Mouse (Mus musculus): Measurements from ENCODE around the gene Bag3. TPM values are rescaled to one million over a fixed set of nuclear protein-coding genes. Genes with fewer than 3 reads are reported as not detected.
"Not testable (repeated sequence)": the region's sequence is repeated elsewhere in the genome, so short reads cannot be mapped to it uniquely, and the experiment has no call there.

Bag3 gene
- polyA plus RNA-seq, 1 experiment from 2014 or later: 3.6 TPM

DNA sequence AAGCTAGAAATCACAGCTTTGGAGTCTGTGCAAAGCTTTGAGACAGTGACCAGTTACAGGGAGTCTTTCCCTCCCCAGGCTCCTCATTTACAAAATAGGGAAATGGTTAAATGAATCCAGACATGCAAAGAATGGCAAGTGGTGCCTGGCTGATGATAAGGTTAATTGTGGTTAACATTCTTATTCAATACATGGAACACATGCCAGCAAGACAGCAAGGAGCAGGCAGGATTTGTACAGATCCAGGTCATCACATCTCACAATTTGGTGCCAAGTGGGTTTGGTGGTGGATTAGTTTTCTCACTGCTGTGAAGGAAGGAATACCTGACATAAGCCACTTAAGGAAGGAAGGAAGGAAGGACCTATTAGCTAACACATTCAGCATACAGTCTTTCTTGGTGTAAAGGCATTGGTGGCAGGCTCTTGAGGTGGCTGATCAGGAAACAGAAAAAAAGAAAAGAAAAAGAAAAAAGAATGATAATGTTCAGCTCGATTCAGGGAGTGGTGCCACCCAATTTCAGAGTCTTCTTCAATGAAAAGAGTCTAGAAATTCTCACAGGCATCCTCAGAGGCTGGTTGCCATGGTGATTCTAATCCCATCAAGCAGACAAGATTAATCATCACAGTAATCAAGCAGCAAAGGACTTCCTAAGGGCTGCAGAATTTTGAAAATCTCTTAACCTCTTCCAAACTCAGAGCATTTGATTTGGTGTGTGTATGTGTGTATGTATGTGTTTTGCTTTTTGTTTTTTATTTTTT is 27.1 kb downstream of the Bag3 start:
- Histone ChIP-seq H3K4me3 (no peak overlapping the region), H3K9me3 (no peaks in the 10 kb centered on the region), H3K27ac (replicated peaks) (peak overlapping the region; percentile 76), H3K27me3 (no peaks in the 10 kb centered on the region), H3K4me2 (no peak overlapping the region), H3K9ac (peak overlapping the region; percentile 28; the same call in 1 of the 2 replicates), H3K4me1 (replicated peaks) (peaks cover 20% of the 10 kb centered on the region), H3K36me3 (0 out of 2 replicates have a peak, but pooled peaks cover 3% of the 10 kb centered on the region)
- WGBS: 17% methylated on average over 1 of the region's 1 CpGs
- ATAC-seq (ENCODE audit: low read depth): no peak

DNA sequence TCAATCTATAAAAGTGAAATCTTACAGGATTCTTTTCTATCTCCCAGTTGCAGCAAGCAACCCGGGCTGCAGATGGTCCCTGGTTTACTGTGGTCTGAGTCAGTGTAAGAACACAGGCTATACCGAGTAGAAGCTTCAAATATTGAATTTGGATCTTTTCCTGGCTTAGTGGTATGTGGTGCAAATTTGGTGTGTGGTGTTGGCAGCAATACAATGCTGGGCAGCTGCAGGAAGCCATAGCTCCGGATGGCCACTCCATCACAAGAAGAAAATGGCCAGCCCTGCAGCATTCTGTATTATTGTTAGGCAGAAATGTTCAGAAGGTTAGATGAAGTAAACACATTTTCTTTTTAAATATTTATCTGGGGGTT is 27.7 kb downstream of the Bag3 start:
- H3K27ac ChIP-seq (replicated peaks): peak overlapping the region; percentile 76
- H3K4me2 ChIP-seq: no peak overlapping the region
- WGBS: 51% methylated on average over 3 of the region's 3 CpGs
- H3K9me3 ChIP-seq: no peaks in the 10 kb centered on the region
- H3K9ac ChIP-seq: no peak overlapping the region
- no peaks in the 10 kb centered on the region for H3K27me3 ChIP-seq
- H3K4me3 ChIP-seq: no peak overlapping the region
- 0 out of 2 replicates have a peak, but pooled peaks cover 3% of the 10 kb centered on the region for H3K36me3 ChIP-seq
- H3K4me1 ChIP-seq (replicated peaks): peaks cover 20% of the 10 kb centered on the region
- no peak for ATAC-seq (ENCODE audit: low read depth)

DNA sequence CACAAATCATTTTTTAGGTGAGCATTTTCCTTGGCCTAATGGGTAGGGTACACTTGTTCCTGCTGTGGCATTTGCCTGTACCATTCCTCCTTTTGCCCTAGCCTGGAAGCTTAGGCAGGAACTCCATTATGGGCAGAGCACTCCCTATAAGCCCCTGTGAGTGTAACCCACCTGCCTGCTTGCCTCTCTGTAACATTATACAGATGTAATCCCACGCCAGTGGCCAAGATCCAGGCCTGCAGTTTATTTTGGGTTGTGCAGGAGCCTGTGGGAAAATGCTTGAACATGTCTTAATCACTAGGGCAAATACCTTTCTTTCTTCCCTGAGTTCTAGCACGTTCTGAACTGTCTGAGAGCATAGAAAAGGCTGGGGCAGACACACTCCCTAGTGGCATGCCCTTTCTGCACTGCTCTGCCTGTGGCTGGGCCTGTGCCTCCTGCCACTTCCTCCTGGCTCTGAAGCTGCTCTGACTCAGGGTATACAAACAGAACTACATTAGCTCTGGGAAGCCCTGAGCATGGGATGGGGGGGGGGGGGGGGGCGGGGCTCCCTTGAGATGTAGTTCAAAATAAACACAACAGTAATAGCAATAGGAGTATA is 29.8 kb downstream of the Bag3 start:
- 53% methylated on average over 3 of the region's 3 CpGs for WGBS
- Histone ChIP-seq H3K27me3 (no peaks in the 10 kb centered on the region), H3K9ac (no peak overlapping the region), H3K4me2 (no peak overlapping the region), H3K9me3 (no peaks in the 10 kb centered on the region), H3K4me3 (no peak overlapping the region), H3K4me1 (replicated peaks) (peaks cover 20% of the 10 kb centered on the region), H3K36me3 (no peaks in the 10 kb centered on the region), H3K27ac (replicated peaks) (no peak overlapping the region)
- ATAC-seq (ENCODE audit: low read depth): no peak

DNA sequence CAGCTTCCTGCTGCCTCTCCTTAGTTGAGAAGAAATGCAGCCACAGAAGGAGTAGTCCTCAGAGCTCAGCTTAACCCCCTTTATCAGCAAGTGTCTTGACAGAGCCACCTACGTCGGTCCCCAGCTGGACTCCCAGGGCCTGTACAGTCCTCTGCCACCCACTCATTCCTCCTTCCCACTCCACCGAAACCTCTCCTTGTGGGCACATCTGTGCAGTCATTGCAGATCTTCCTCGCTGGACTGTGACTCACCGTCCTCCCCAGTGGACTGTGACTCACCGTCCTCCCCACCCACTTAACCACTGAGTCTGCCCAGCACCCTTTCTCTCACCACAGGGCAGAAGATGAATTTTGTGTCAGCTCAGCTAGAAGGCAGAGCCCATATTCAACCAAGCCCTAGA is 31.1 kb downstream of the Bag3 start:
- Histone ChIP-seq H3K4me1 (replicated peaks) (peaks cover 19% of the 10 kb centered on the region), H3K9ac (no peak overlapping the region), H3K27me3 (no peaks in the 10 kb centered on the region), H3K36me3 (no peaks in the 10 kb centered on the region), H3K9me3 (no peaks in the 10 kb centered on the region), H3K4me2 (no peak overlapping the region), H3K4me3 (no peak overlapping the region), H3K27ac (replicated peaks) (no peak overlapping the region)
- 85% methylated on average over 6 of the region's 6 CpGs for WGBS
- ATAC-seq (ENCODE audit: low read depth): no peak

DNA sequence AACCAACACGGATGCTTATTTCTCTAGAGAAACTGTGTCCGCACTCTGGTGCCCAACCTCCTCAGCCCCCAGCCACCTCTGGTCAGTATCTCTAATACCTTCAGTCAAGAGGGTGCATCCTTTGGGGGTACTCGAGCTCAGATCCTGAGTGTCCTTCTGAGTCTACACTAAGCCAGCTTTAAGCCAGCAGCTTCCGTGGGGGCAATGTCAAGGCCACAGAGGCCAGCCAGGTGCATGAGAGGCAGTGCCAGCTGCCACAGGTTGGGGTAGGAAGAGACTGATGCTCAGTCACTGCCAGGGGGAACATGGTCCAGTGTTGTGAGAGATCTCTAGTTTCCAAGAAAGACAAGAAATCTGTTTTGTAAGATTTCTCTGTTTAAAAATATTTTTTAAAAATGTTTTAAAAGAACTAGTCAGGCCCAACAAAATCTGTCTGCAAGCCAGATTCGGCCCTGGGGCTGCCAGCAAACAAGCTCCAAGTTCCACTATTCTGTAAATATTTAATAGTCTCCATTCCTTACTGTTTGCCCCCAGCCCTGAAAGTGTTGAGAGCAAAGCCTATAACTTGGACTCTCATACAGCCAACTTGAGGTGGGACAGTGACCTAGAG is 31.8 kb downstream of the Bag3 start:
- WGBS: 89% methylated on average over 5 of the region's 5 CpGs
- H3K4me3 ChIP-seq: no peak overlapping the region
- H3K9me3 ChIP-seq: no peaks in the 10 kb centered on the region
- H3K9ac ChIP-seq: no peak overlapping the region
- peaks cover 12% of the 10 kb centered on the region for H3K4me1 ChIP-seq (replicated peaks)
- no peak overlapping the region for H3K4me2 ChIP-seq
- H3K27ac ChIP-seq (replicated peaks): no peak overlapping the region
- no peak for ATAC-seq (ENCODE audit: low read depth)
- no peaks in the 10 kb centered on the region for H3K36me3 ChIP-seq
- H3K27me3 ChIP-seq: no peaks in the 10 kb centered on the region

DNA sequence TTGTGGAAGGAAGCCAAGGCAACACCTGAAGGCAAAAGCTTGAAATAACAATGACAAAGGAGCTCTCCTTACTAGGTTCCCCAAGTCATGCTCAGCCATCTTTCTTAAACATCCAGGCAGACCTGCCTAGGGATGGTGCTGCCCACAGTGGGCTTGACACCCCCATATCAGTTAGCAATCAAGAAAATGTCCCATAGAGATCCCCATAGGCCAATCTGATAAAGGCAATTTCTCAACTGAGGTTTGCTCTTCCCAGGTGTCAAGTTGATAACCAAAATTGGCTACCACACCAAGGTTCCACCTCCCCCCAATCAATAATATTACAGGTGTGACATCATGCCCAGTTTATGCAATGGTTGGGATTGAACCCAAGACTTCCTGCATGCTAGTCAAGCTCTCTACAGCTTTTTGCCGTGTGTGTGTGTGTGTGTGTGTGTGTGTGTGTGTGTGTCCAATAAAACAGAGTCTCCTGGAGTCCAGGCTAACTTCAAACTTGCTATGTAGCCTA is 33.6 kb downstream of the Bag3 start:
- H3K36me3 ChIP-seq: no peaks in the 10 kb centered on the region
- H3K27me3 ChIP-seq: no peaks in the 10 kb centered on the region
- no peak for ATAC-seq (ENCODE audit: low read depth)
- no peak overlapping the region for H3K4me3 ChIP-seq
- H3K27ac ChIP-seq (replicated peaks): no peak overlapping the region
- no peak overlapping the region for H3K9ac ChIP-seq
- no peak overlapping the region for H3K4me2 ChIP-seq
- H3K4me1 ChIP-seq (replicated peaks): no peaks in the 10 kb centered on the region
- WGBS: 78% methylated on average over 1 of the region's 1 CpGs
- no peaks in the 10 kb centered on the region for H3K9me3 ChIP-seq

DNA sequence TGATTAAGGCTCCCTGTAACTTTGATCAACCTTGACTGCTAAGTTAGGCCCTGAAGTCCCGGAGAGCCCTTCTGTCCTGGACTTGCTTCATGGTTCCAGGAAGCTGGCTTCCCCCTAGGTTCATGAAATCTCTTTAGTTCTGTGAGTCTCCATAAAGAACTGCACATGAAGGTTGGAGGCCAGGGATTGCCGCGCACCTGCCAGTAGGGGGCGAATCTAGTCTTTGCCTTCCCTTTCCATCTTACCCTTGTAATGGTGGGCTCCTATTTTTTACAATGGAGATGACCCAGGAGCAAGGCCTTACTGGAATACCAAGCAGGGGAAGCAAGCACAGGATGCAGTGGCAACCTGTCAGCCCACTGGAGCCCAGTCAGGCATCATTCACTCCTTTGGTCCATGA is 40.0 kb downstream of the Bag3 start:
- 48% methylated on average over 4 of the region's 4 CpGs for WGBS
- H3K9me3 ChIP-seq: no peaks in the 10 kb centered on the region
- no peaks in the 10 kb centered on the region for H3K27me3 ChIP-seq
- no peaks in the 10 kb centered on the region for H3K4me1 ChIP-seq (replicated peaks)
- H3K27ac ChIP-seq (replicated peaks): no peak overlapping the region
- H3K4me3 ChIP-seq: no peak overlapping the region
- no peak overlapping the region for H3K4me2 ChIP-seq
- H3K36me3 ChIP-seq: no peaks in the 10 kb centered on the region
- no peak overlapping the region for H3K9ac ChIP-seq
- no peak for ATAC-seq (ENCODE audit: low read depth)

DNA sequence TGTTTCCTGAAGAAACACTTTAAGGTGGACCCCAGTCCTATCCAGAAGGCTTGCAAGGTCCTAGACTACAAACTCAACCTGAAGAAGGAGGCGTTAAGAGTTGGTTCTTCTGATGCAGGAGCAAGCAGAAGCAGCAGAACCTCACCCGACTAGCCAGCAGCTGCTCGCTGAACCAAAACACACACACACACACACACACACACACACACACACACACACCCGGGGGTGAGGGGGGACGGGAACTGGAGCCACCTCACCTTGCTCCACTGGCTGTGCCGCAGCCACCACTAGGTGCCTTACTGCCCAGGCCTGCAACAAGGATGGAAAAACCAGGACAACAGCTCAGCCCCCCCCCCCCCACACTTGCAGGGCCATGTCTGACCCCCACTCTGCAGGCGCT is 42.9 kb downstream of the Bag3 start:
- WGBS: 80% methylated on average over 7 of the region's 7 CpGs
- Histone ChIP-seq H3K27ac (replicated peaks) (no peak overlapping the region), H3K36me3 (no peaks in the 10 kb centered on the region), H3K4me3 (no peak overlapping the region), H3K27me3 (no peaks in the 10 kb centered on the region), H3K9me3 (no peaks in the 10 kb centered on the region), H3K4me2 (no peak overlapping the region), H3K9ac (no peak overlapping the region), H3K4me1 (replicated peaks) (no peaks in the 10 kb centered on the region)
- no peak for ATAC-seq (ENCODE audit: low read depth)

DNA sequence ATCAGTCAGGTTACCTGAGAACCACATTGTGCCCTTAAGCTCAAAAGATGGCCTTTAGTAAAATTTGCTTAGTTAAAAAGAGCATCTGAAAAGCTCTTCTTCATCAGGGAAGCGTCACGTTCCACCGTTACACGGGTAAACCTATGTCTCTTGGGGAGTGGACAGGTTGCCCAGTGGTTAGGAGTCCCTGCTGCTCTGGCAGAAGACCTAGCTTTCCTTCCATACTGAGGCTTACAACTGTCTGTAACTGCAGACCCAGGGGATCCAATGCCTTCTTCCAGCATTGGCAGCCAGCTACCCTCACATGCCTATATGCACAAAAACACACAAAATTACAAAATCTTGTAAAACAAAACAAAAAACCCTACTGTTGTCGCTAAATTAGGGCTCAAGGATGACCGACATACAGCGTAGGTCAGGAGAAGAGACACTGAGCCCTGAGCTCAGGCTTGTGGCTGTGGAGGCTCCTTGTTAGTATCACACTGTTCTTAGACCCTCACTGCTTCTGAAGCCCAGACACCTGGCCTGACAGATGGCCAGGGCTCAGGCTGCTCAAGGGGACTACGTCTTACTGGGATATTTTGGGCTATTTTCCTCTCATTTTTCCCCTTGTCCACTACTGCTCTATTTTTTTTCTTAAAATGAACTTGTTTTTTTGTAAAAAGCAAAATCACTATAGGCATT is 44.3 kb downstream of the Bag3 start:
- 88% methylated on average over 8 of the region's 8 CpGs for WGBS
- H3K36me3 ChIP-seq: no peaks in the 10 kb centered on the region
- H3K9me3 ChIP-seq: no peaks in the 10 kb centered on the region
- no peaks in the 10 kb centered on the region for H3K4me1 ChIP-seq (replicated peaks)
- H3K9ac ChIP-seq: no peak overlapping the region
- no peak for ATAC-seq (ENCODE audit: low read depth)
- H3K27me3 ChIP-seq: no peaks in the 10 kb centered on the region
- no peak overlapping the region for H3K4me2 ChIP-seq
- H3K4me3 ChIP-seq: no peak overlapping the region
- H3K27ac ChIP-seq (replicated peaks): no peak overlapping the region

DNA sequence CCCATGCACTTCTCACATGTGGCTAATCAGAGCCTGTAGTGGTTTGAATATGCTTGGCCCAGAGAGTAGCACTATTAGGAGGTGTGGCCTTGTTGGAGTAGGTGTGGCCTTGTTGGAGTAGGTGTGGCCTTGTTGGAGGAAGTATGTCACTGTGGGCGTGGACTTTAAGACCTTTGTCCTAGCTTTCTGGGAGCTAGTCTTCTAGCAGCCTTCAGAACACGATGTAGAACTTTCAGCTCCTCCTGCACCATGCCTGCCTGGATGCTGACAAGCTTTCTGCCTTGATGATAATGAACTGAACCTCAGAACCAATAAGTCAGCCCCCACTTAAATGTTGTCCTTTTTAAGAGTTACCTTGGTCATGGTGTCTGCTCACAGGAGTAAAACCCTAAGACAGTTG is 46.0 kb downstream of the Bag3 start:
- not testable (repeated sequence) for ATAC-seq (ENCODE audit: low read depth); H3K4me1 ChIP-seq (replicated peaks); H3K9ac ChIP-seq; H3K4me2 ChIP-seq; H3K27me3 ChIP-seq; H3K36me3 ChIP-seq; H3K4me3 ChIP-seq; H3K27ac ChIP-seq (replicated peaks); H3K9me3 ChIP-seq
- WGBS: 89% methylated on average over 2 of the region's 2 CpGs

DNA sequence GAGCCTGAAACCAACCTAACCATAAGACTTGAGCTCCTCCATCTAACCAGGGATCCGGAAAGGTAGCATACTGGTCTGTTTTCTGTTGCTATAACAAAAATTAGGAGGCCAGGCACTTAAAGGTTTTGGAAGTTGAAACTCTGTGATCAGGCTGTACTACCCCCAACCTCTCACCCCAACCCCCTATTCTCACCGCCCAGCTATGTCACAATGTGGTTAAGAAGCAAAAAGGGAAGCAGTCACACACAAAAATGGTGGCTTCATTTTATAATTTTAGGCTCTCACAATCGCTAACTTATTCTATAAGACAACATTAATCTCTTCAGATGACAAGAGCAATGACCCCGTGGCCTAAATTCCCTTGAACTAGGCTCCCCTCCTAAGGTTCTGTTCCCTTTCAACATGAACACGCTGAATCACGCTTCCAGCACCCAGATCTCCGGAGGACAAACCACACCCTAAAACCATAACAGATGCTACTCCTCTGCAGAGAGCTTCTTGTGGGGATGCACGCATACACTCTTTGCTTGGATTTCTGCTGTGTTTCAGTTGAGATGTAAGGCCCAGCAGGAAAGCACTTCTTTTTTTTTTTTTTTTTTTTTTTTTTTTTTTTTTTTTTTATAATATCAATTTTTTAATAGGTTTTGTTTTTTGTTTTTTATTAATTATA is 46.7 kb downstream of the Bag3 start:
- WGBS: 92% methylated on average over 8 of the region's 8 CpGs
- Histone ChIP-seq H3K4me1 (replicated peaks) (peaks cover 6% of the 10 kb centered on the region; the same call in 1 of the 2 replicates), H3K27ac (replicated peaks) (no peak overlapping the region), H3K9ac (no peak overlapping the region), H3K27me3 (no peaks in the 10 kb centered on the region), H3K36me3 (no peaks in the 10 kb centered on the region), H3K9me3 (no peaks in the 10 kb centered on the region), H3K4me3 (no peak overlapping the region), H3K4me2 (no peak overlapping the region)
- ATAC-seq (ENCODE audit: low read depth): no peak

DNA sequence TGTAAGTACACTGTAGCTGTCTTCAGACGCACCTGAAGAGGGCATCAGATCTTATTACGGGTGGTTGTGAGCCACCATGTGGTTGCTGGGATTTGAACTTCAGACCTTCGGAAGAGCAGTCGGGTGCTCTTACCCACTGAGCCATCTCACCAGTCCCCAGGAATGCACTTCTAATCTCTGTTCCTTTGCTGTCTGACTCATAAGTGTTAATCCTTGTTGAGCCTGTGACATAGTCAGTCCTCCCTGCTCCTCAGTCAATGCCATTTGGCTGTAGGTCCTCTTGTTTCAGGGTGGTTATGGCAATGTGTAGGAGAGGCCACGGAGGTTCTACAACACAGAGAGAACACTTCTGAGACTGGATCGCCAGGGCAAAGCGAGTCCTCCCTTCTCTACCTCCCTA is 47.2 kb downstream of the Bag3 start:
- not testable (repeated sequence) for H3K27me3 ChIP-seq; H3K36me3 ChIP-seq; H3K9ac ChIP-seq; ATAC-seq (ENCODE audit: low read depth); H3K27ac ChIP-seq (replicated peaks); H3K4me2 ChIP-seq; H3K4me1 ChIP-seq (replicated peaks); H3K4me3 ChIP-seq; H3K9me3 ChIP-seq
- WGBS: 93% methylated on average over 7 of the region's 7 CpGs
